Mouse (Mus musculus): ENCODE measurements around the gene Pxn.
"Not testable (repeated sequence)": the region's sequence is repeated elsewhere in the genome, so short reads cannot be mapped to it uniquely, and the experiment has no call there.

DNA sequence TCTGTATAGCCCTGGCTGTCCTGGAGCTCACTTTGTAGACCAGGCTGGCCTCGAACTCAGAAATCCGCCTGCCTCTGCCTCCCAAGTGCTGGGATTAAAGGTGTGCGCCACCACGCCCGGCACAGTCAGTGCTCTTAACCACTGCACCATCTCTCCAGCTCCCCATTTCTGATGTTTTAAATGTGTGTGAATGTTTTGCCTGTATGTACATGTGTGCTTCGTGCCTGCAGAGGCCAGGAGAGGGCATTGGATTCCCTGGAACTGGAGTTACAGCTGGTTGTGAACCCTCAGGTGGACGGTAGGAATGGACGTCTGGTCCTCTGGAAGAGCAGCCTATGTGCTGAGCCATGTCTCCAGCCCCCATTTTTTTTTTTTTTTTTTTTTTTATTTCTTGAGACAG lies 11.7 kb downstream of the Pxn start:
- not testable (repeated sequence) for TF ChIP-seq CTCF (IDR thresholded peaks at IDR 0.05; ENCODE audit: control insufficient read depth, insufficient read depth, insufficient read length); MAX (IDR thresholded peaks at IDR 0.05); USF1 (IDR thresholded peaks at IDR 0.05; ENCODE audit: low read depth); CEBPB (IDR thresholded peaks at IDR 0.05; ENCODE audit: low read depth); MYOG (IDR thresholded peaks at IDR 0.05; ENCODE audit: control insufficient read depth, extremely low read depth, insufficient read length)
